Mouse (Mus musculus) cerebellum, postnatal 14 days (tissue): ENCODE measurements around the gene Foxd4.
"Not testable (repeated sequence)": the region's sequence is repeated elsewhere in the genome, so short reads cannot be mapped to it uniquely, and the experiment has no call there.

Experiments used
- DNase-seq, 2 experiments: peaks; one replicate each; pipeline ENCODE4 v3.0.0; 2021; ENCODE audit warnings: mixed read lengths in 2 of 2

Gene Foxd4

DNA sequence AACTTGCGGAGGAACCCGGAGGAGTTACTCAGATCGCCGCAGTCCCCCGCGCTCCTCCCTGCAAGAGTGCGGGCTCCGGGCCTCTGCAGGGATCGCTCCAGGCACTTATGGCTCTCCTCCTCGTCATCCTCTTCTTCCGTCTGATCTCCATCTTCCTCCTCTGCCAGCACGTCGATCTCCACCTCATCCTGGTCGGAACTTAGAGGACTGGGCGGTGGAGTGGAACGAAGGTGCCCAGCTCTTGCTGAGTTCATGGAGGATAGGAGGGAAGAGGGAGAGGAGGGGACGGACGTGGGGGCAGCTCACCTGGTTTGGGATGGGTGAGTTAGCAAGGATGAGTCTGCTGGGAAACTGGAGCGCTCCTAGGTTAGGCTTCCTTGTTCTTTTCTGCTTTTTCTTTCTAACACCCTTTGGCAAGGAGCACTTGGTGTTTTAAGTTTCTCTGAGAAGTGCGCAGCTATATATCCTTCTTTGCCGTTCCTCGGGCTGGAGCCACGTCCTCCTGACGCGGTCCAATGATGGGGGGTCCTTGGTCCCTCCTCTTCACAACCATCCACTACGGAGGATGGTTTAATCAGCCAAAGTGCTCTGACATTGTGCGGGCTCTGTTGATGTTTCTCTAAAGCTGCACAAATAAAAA is at the start of gene Foxd4:
Gene Foxd4 (minus strand): TSS at position 617 of the 640 bp plus-strand sequence.
- no peak for DNase-seq

DNA sequence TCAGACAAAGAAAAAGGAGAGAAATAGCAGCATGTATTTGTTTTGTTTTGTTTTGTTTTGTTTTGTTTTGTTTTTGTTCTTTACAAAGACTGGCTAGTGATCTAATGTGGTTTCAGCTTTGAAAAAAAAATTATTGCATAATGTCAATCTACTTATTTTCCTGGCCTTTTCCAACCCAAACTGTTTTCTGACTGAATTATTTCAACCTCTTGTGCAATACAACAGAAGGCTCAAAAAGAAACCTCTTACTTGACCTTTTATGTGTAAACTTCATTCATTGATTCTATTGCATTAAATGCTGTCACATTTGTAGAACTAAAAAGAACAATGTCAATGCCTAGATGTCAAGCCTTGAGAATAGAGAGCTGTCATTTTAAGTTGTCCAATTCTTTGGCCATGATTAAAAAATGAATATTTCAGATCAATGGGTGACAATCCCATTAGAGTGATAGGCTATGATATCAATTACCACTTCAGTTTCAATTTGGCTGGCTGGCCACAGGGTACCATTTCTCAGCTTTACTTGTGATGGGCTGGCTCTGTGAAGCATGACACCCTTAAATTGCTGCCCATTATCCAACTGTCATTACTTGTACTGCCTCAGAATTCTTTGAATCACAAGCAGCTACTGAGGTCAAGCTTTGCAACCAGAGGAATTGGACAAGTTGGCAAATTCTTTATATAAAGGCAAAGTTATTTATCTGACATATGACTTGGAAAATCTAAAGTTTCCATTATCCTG is 44.7 kb upstream of the Foxd4 start:
- DNase-seq, result no peak

DNA sequence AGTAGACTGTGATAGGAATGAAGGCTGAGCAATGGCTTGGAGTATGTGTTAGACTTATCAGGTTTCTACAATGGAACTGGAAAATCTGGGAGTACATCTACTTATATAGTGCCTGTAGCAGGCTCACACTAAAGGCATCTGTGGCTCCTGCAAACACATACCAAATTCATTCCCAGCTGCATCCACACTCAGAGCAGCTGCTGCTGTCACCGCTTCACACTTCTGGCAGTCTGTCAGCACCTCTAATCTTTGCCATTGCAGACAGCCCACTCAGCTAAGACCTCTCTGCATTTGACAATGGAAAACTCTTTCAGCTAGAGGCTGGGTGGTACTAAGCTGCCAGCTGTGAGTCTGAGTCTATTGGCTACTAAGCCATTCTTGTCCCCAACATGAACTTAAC is 36.1 kb upstream of the Foxd4 start:
- DNase-seq, result no peak

DNA sequence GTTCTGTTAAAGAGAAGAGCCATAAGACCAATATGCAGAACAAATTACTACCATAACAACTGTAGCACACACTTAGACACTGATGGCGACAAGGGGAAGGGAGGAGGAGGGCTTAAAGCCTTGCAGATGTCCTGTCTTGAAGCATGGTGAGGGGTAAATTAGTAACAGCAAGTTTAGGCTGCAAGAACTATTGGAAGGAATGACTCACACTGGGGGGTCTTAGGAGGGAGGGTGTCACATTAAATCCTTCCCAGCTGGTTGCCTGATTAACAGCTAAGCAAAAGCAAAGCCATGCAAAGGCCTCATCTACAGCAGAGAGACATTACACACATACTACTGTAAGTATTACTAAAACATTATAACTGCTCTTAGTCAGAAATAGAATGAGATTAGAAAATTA is 28.0 kb upstream of the Foxd4 start:
- no peak for DNase-seq

DNA sequence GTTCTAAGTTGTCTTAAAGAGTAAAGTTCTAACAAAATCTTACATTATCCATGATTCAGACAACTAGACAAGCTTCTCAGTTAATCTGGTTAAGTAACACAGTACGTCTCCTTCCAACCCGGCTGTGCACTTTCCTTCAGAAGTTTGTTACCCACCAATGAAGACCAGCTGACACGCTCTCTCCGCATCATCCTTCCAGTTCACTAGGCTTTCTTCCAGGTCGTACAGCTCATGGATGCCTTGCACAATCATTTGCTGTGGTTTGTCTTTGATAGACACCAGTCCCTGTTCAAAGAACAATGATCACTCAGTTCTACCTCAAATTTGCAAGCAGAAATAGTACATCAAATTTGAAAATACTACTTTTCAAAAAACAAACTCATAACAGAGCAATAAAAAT is 19.9 kb upstream of the Foxd4 start:
- DNase-seq, result no peak

DNA sequence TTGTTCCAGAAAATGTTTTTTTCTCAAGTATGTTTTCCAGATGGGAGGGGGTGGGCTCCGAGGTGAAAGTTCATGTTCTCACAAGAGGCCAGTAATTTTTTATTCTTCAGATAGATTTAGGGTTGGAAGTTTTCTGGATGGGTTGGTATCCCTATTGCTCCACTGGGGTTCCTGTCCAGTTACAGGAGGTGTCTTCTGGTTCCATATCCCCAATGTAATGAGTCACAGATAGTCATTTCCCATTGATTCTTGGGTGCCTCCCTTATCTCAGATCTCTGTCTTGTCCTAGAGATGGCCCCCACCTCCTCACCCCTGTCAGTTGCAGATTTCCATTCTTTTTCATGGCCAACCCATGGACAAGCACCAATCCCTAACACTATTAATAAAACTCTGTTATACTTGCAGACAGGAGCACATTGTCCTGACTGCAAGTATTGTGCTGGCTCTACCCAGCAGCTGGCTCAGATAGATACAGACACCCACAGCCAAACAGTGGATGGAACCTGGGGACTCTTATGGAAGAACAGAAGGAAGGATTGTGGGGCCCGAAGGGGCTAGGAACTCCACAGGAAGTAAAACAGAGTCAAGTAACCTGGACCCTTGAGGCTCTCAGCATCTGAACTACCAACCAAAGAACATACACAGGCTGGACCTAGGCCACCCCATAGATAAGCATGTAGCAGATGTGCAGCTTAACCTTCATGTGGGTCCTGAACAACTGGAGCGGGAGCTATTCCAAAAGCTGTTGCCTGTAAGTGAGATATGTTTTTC is 7.6 kb upstream of the Foxd4 start:
- no peak for DNase-seq

DNA sequence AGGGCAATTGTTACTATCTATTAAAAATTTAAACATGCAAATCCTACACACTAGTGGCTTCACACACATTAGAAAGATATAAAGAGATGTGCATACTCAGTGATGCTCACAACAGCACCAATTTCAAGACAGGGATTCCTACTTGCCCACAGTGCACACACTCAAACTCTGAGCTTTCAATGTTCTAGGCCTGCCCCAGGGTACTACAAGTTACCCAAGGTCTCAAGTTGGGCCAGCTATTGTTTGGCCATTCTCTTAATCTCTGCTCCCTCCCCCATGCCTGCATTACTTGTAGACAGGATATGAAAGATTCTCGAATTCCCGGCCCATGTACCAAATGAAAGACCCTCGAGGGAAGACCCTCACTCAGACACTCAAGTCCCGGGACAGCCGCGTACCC is 6.7 kb upstream of the Foxd4 start:
- DNase-seq, result no peak

DNA sequence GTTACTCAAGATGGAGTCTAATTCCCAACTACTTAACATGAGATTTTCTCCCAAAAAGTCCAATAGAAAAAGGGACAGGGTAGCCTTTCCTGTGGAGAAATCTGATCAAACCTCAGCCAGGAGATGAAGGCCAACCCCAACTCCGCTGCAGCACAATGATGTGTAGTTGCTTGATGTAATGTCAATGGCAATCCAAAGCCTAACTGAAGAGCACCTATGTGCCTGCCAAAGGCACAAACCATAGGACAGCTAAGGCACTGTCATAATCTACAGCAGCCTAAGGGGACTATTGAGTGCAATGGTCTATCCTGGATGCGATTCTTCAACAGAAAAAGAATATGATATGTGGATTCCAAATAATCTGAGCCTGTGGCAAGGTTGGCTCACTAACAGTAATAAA is 1.8 kb upstream of the Foxd4 start:
- no peak for DNase-seq

DNA sequence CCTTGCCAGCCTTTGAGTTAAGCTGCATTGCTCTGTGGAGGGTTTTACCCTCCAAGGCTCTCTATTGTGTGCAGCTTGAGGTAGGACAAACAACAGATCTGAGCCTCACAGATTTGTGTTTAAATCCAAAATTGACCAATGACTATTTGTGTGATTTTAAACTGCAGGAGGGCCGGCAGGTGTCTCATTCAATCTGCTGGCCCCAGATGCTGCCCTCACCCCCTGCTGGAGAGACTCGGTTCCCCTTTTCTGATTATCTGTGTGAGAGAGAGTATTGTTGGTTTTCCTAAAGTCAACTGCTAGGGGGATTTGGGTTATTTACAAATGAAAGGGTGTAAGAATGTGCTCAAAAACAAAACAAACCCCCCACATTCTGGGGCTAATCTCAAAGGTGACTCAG is 1.3 kb upstream of the Foxd4 start:
- DNase-seq, result no peak

DNA sequence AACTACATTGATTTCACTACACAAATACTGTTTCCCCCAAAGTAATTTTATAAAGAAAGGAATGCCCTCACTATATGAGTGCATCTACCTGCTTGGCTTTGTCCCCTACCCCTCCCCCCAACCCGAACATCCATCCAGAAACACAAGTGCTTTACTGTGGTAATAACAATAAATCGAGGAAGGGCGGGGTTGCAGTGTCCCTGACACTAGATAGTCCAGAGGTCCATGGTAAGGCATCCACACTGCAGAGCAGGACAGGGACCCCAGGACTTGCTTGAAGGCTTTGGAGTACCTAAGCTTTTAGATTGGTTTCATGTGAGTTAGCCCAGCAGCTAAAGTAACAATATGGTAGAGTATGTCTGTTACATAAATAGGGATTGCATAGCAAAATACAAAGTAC is 669 bp upstream of the Foxd4 start:
- DNase-seq, result no peak

DNA sequence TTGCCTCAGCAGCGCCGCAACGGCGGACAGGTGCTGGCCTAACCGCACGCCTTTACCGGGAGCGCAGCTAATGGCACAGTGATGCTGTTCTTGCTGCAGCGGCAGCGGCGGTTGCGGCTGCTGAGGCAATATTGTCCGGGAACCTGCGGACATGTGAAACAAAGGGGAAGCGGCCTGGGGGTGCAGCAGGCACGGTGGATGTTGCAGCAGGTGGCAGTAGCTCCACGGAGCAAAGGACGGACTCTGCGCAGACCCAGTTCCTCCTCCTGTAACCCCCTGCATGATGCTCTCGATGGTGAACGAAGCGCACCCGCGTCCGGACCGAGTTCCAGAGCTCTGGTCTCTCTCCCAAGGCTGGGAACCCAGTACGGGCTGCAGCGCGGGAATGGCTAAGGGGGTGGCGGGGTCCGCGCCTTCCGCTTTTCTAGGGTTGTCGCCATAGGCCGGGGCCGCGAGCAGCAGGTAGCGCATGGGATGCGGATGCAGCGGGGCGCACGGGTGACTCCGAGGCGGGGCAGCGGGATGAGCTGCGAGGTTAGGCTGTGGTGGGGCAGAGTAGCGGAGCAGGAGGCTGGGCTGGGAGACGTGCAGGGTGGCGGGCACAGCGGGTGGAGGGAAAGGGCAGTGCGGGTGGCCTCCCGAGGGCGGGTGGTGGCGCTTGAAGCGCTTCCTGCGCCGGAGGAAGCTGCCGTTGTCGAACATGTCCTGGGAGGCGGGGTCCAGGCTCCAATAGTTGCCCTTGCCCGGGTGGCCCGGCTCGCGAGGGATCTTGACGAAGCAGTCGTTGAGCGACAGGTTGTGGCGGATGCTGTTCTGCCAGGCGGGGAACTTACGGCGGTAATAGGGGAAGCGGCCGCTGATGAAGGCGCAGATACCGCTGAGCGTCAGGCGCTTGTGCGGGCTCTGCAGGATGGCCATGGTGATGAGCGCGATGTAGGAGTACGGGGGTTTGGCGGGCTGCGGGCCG is 1.1 kb downstream of the Foxd4 start:
- DNase-seq, result peak; percentile 19 to 24

DNA sequence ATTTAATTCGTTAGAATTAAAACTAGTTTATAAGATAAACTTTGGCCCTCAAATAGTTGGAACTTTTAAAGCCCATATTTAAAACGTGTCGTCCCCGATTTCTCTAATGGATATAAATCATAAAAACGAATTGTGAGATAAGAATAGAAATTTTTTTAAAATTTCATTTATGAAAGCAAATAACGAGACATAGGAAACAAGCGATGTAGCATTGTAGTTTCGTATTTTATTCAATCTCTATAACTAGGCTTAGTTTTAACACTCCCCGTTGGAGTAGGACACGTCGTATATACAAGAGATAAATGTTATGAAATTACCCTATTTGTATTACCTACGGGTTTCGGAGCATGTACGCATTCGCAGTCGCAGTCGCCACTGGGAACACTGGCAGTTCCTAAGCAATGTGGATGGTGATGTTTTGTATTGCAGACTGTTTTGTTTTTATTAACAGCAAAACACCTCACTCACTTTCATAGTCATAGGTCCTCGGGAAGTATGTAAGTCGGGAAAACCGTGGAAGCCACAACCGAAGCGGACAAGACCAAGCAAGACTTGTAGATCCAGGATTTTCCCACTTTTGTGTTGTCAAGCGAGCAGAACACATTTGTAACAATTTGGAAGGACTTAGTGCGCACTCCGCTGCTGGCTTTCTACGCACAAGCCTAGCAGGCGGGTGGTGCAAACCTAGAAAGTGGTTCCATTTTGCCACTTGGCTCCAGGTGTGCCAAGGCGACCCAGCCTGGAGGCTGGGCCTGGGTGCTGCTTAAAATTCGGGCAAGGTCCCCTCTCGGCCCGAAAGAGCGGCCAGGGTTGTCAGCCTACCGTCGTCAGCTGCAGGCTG is 2.0 kb downstream of the Foxd4 start:
- peak; percentile 7 to 34 for DNase-seq

DNA sequence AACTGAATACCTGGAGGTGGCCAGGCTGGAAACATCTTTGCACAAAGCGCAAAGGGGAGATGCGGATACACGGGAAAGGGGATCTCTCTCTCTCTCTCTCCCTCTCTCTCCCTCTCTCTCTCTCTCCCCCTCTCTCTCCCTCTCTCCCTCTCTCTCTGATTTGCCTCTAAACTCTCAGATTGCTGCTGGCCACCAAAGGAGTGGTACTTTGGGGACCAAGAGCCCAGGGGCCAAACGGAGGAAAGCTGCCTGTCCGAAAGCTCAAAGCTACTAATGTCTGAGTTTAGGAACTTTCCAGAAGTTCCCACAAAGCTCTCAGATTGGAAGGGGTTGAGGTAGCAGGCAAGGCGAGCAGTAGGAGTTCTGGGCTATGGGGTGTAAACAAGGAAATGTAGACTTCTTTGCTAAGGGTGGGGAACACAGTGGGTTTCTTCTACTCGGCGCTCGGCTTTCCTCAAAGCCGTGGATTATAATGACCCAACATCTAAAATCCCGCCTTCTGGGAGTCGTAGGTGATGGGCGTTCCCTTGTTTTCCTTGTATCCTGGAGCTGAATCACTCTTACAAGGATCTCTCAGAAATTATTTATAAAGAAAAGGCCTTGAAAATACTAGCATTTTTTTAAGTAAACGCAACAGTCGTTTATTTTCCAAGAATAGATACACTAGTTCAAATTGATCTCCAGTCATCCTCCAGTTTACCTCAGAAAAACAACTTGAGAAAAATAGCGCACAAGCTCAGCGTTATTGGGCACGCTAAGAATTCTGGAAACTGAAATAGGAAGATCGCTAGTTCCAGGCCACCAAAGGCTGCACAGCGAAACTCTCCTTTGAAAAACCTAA is 2.9 kb downstream of the Foxd4 start:
- DNase-seq, result peak in 1 of 2 experiments; percentile 21

DNA sequence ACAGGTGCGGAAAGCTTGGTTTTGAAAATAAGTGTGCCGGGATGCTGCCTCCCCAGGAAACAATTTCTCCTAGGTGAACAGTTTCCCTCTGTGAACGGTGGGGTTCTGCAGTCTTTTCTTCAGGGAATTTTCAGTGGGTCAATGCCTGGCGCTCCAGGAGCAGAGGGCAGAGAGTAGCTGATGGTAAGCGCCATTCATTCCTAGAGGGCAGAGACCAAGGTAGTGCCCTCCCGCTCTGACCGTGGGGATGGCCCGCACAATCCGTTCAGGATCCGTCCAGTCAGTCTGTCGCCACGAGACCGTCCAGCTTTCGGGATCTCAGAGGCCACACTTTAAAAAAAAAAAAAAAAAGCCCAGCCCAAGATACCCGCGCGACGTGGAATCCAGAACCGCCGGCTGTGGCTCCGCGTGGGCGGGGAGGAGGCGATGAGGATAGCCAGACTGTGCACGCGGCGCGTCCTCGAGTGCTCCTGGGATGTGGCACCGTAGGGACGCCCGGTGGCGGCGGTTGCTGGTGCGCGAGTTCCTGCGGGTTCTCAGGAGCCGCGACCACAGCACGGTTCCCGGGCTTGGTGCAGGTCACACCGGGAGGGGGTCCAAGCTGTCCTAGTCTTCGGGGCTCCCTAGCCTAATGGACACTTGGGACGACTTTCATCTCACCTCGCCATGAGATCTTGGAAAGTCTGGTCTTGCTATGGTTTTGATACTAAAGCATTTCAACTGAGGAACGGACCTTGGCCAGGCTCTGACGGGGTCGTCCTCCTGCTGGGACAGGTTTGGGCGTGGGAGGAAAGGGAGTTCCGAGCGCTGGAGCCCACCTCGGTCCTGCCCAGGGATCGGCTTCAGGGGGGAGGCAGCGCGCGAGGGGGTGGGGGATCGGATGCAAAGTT is 3.7 kb downstream of the Foxd4 start:
- peak in 1 of 2 experiments; percentile 15 for DNase-seq

DNA sequence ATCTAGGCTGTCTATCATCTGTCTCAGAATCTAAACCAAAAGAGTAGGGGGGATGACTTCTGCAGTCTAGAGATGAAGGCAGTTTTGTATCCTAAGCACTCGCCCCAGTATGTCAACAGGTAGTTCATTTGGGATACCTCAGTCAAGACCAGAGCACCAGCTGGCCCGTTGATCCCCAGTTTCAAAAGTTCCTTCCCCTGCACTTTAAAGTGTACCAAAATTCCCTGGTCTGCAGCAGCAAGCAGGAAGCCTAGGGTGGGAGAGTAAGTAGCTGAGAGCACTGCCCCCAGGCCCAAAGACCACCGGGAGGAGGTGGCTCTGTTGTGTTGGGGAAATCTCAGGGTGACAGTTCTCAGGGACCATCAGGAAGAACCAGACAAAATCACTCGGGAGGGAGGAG is 4.5 kb downstream of the Foxd4 start:
- no peak for DNase-seq

DNA sequence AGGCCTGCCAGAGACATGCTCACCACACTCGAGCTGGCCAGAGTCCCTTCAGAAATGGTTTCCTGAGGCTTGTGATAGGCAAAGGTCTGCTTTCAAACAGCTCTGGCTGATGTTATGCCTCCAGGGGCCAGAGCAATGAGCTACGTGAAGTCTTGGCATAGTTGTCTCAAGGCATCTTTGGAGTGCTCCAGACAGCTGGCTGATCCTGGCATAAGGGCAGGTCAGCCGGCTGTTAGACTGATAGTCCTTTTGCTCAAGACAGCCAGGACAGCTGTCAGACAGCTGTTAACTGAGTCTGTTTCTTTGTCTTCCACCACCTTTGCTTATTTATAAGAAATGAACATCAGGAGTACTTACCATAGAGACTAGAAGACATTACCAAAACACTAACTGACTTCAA is 14.1 kb downstream of the Foxd4 start:
- no peak for DNase-seq

DNA sequence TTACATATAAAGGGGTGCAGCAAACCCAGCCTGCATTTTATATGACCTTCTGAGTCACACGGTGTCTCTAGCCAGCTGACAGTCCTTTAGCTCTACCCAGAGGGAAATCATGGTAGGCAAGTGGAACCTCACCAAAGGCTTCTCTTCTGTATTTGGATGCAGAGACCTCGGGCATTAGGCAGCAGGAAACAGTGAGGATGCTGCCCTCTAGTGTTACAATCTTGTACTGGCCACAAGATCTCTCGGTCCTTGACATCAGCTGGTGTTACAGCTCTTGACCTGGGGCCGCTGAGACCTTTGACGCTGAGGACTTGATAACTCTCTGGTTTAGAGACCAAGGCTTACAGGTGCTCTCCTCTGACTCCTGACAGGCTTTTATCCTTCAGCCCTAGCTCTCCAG is 15.5 kb downstream of the Foxd4 start:
- peak; percentile 73 to 76 for DNase-seq

DNA sequence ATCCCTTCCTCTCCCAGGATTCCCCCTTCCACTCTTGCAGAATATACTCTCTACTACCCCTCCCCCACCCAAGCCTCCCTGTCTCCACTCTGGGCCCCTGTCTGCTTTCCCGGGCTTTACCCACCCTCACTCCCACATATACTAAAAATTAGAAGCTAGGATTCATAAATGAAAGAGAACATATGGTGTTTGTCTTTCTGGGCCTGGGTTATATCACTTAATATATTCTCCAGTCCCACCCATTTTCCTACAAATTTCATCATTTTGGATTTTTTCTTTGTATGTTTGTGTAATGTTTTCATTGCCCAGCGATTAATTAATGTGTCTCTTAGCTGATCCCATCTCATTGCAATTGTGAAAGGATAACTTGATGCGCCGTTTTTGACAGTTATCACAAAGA is 19.8 kb downstream of the Foxd4 start:
- DNase-seq, result no peak

DNA sequence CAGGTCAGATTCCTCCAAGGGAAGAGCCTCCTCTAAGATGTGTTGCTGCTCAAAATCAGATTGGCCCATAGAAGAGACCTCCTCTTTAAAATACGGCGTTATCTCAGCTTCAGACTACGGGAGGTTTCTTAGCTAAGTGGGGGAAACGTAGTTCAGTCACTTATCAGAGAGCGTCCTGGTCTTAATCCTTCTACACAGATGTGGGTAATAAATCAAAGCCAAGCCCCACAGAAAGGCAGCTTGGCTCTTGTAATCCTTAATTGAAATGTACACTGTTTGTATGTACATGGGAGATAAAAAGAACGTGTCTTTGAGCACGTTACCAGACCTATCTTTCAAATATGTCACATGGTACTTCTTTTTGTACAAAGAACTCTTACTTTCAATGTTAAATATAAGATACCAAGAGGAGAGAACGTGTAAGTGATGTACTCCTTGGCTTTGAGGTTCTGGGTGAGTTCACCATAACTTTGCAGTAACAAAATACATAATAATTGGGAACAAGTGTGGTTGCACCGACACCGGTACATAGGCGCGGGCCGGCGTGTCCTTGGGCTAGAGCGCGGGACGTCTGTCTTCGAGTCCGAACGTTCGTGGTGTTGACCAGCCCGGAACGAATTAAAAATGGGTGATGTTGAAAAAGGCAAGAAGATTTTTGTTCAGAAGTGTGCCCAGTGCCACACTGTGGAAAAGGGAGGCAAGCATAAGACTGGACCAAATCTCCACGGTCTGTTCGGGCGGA is 25.7 kb downstream of the Foxd4 start, which contains the start of gene Gm10053:
Gene Gm10053 (plus strand): TSS at position 558 of the 742 bp plus-strand sequence.
- not testable (repeated sequence) for DNase-seq
